Mouse (Mus musculus) hindbrain, embryonic 14.5 days (tissue): ENCODE data around the gene Slc4a2. TPM values are rescaled to one million over a fixed set of nuclear protein-coding genes. Genes with fewer than 3 reads are reported as not detected.

Experiments
- ATAC-seq: fragments of 200-750 bp; cut with Nextera tagmentation; 2 replicates; pipeline ENCODE4 v1.8.0; 2017; ENCODE audit warnings: moderate number of reproducible peaks, mild to moderate bottlenecking, moderate TSS enrichment, moderate library complexity; ENCODE audit not compliant: low FRiP score
- DNase-seq: peaks from one replicate; pipeline ENCODE4 v3.0.0-alpha.2; 2015; ENCODE audit warnings: low spot score
- H3K27ac ChIP-seq: fragments of 300-500 bp; sonication (generic); 2 replicates; pipeline ENCODE4 v1.5.1; 2014; ENCODE audit warnings: mild to moderate bottlenecking, moderate library complexity
- H3K27me3 ChIP-seq: fragments of 300-500 bp; sonication (generic); 2 replicates; pipeline ENCODE4 v1.6.1; 2014; ENCODE audit warnings: mild to moderate bottlenecking, low read length, mixed read lengths; ENCODE audit not compliant: control insufficient read depth, insufficient read depth
- H3K36me3 ChIP-seq: fragments of 300-500 bp; sonication (generic); replicated peaks from 2 replicates; pipeline ENCODE4 v1.6.1; 2014; ENCODE audit not compliant: control insufficient read depth, insufficient read depth
- H3K4me1 ChIP-seq: fragments of 300-500 bp; sonication (generic); replicated peaks from 2 replicates; pipeline ENCODE4 v1.6.1; 2014; ENCODE audit warnings: antibody characterized with exemption, low read length, mixed read lengths; ENCODE audit not compliant: control insufficient read depth, insufficient read depth
- H3K4me2 ChIP-seq: fragments of 300-500 bp; sonication (generic); replicated peaks from 2 replicates; pipeline ENCODE4 v1.6.1; 2014; ENCODE audit warnings: mild to moderate bottlenecking, moderate library complexity
- H3K4me3 ChIP-seq: fragments of 300-500 bp; sonication (generic); replicated peaks from 2 replicates; pipeline ENCODE4 v1.5.1; 2014; ENCODE audit warnings: mild to moderate bottlenecking, low read length
- H3K9ac ChIP-seq: fragments of 300-500 bp; sonication (generic); 2 replicates; pipeline ENCODE4 v1.6.1; 2014
- H3K9me3 ChIP-seq: fragments of 300-500 bp; sonication (generic); 2 replicates; pipeline ENCODE4 v1.6.1; 2016; ENCODE audit warnings: low read length; ENCODE audit not compliant: control insufficient read depth
- WGBS: fragments of 180-500 bp; shearing (Covaris S2); extraction: QIAGEN DNeasy Blood & Tissue Kit; methylation state at CpG from one replicate; pipeline ENCODE4 v1.1.7; 2014; 5-methylcytosine and 5-hydroxymethylcytosine counted together
- polyA plus RNA-seq: library from polyadenylated mRNA; unstranded; fragments of >200 nt; fragmentation: Nextera tagmentation; extraction: Ambion mirVana; gene quantifications from 2 replicates; pipeline ENCODE4 v1.2.1, GENCODE M21; 2014

Gene Slc4a2
- 21.1 and 23.6 TPM in 2 replicates for polyA plus RNA-seq

- peak within 1 kb of the TSS; percentile 49 for H3K4me3 ChIP-seq
- H3K36me3 ChIP-seq, result peaks cover 24% of the 10 kb centered on the region
- H3K4me1 ChIP-seq, result peaks cover 43% of the 10 kb centered on the region
- H3K9ac ChIP-seq, result peak within 1 kb of the TSS; percentile 88
- peak within 1 kb of the TSS; percentile 87 for H3K27ac ChIP-seq
- ATAC-seq (peak; percentile 94), DNase-seq (peak; percentile 98)
- peak within 1 kb of the TSS; percentile 77 for H3K4me2 ChIP-seq
- H3K27me3 ChIP-seq, result no peaks in the 10 kb centered on the region; the same call in 1 of the 2 replicates
- no peaks in the 10 kb centered on the region for H3K9me3 ChIP-seq
- under 1% methylated on average over 46 of the region's 46 CpGs for WGBS
Observed at GRCm38 (mm10) chr5:24423129-24424003, at the start of gene Slc4a2, which contains the start of gene Cdk5. Gene Slc4a2, plus strand, starts transcription at chr5:24423837. Gene Cdk5, minus strand, starts transcription at chr5:24423530.

GRCm38 (mm10) chr5:24374216-24374615 is 49.4 kb upstream of the Slc4a2 start:
- peak; percentile 40 for DNase-seq
- Histone ChIP-seq H3K4me1 (no peaks in the 10 kb centered on the region), H3K4me2 (no peak overlapping the region), H3K27ac (no peak overlapping the region), H3K9me3 (no peaks in the 10 kb centered on the region), H3K9ac (no peak overlapping the region), H3K36me3 (no peaks in the 10 kb centered on the region), H3K4me3 (no peak overlapping the region), H3K27me3 (no peaks in the 10 kb centered on the region)
- no peak for ATAC-seq
- WGBS, result 49% methylated on average over 6 of the region's 6 CpGs

GRCm38 (mm10) chr5:24374666-24375328 is 48.8 kb upstream of the Slc4a2 start:
- H3K36me3 ChIP-seq, result no peaks in the 10 kb centered on the region
- H3K27ac ChIP-seq, result no peak overlapping the region
- WGBS, result 86% methylated on average over 7 of the region's 7 CpGs
- no peak overlapping the region for H3K9ac ChIP-seq
- no peak for DNase-seq
- no peaks in the 10 kb centered on the region for H3K4me1 ChIP-seq
- no peaks in the 10 kb centered on the region for H3K27me3 ChIP-seq
- no peaks in the 10 kb centered on the region for H3K9me3 ChIP-seq
- no peak overlapping the region for H3K4me2 ChIP-seq
- no peak for ATAC-seq
- no peak overlapping the region for H3K4me3 ChIP-seq

- peaks cover 4% of the 10 kb centered on the region; the same call in 1 of the 2 replicates for H3K4me1 ChIP-seq
Observed at GRCm38 (mm10) chr5:24378700-24379099, 44.9 kb upstream of the Slc4a2 start.

GRCm38 (mm10) chr5:24379501-24379900 is 44.1 kb upstream of the Slc4a2 start:
- H3K9me3 ChIP-seq, result no peaks in the 10 kb centered on the region
- H3K4me3 ChIP-seq, result no peak overlapping the region
- H3K36me3 ChIP-seq, result no peaks in the 10 kb centered on the region
- ATAC-seq (no peak), DNase-seq (no peak)
- 80% methylated on average over 4 of the region's 4 CpGs for WGBS
- H3K27ac ChIP-seq, result no peak overlapping the region
- H3K9ac ChIP-seq, result no peak overlapping the region
- H3K27me3 ChIP-seq, result no peaks in the 10 kb centered on the region
- H3K4me2 ChIP-seq, result no peak overlapping the region
- peaks cover 4% of the 10 kb centered on the region; the same call in 1 of the 2 replicates for H3K4me1 ChIP-seq

More at GRCm38 (mm10) chr5:24378700-24379099, 44.9 kb upstream of the Slc4a2 start:
- DNase-seq, result no peak
- ATAC-seq, result no peak
- Histone ChIP-seq H3K4me3 (no peak overlapping the region), H3K9me3 (no peaks in the 10 kb centered on the region), H3K4me2 (no peak overlapping the region), H3K27me3 (no peaks in the 10 kb centered on the region), H3K36me3 (no peaks in the 10 kb centered on the region), H3K9ac (no peak overlapping the region), H3K27ac (no peak overlapping the region)
- 87% methylated on average over 2 of the region's 2 CpGs for WGBS

- ATAC-seq (no peak), DNase-seq (no peak)
- Histone ChIP-seq H3K9me3 (no peaks in the 10 kb centered on the region), H3K36me3 (no peaks in the 10 kb centered on the region), H3K27me3 (no peaks in the 10 kb centered on the region), H3K4me1 (peaks cover 4% of the 10 kb centered on the region; the same call in 1 of the 2 replicates), H3K9ac (no peak overlapping the region), H3K4me2 (no peak overlapping the region), H3K4me3 (no peak overlapping the region), H3K27ac (no peak overlapping the region)
- 91% methylated on average over 4 of the region's 4 CpGs for WGBS
Observed at GRCm38 (mm10) chr5:24380499-24380898, 43.1 kb upstream of the Slc4a2 start.

- DNase-seq (no peak), ATAC-seq (no peak)
- peaks cover 8% of the 10 kb centered on the region; the same call in 1 of the 2 replicates for H3K27me3 ChIP-seq
- no peaks in the 10 kb centered on the region for H3K9me3 ChIP-seq
- no peak overlapping the region for H3K4me3 ChIP-seq
- H3K36me3 ChIP-seq, result no peaks in the 10 kb centered on the region
- H3K4me2 ChIP-seq, result no peak overlapping the region
- 76% methylated on average over 6 of the region's 6 CpGs for WGBS
- peaks cover 4% of the 10 kb centered on the region; the same call in 1 of the 2 replicates for H3K4me1 ChIP-seq
- no peak overlapping the region for H3K9ac ChIP-seq
- H3K27ac ChIP-seq, result no peak overlapping the region
Observed at GRCm38 (mm10) chr5:24381486-24381885, 42.2 kb upstream of the Slc4a2 start.

- H3K36me3 ChIP-seq, result no peaks in the 10 kb centered on the region
- no peaks in the 10 kb centered on the region for H3K9me3 ChIP-seq
- 62% methylated on average over 2 of the region's 2 CpGs for WGBS
- peaks cover 11% of the 10 kb centered on the region; the same call in 1 of the 2 replicates for H3K27me3 ChIP-seq
- ATAC-seq, result no peak
- no peak overlapping the region for H3K9ac ChIP-seq
- H3K27ac ChIP-seq, result no peak overlapping the region
- peaks cover 6% of the 10 kb centered on the region; the same call in 1 of the 2 replicates for H3K4me1 ChIP-seq
- no peak overlapping the region for H3K4me2 ChIP-seq
- no peak overlapping the region for H3K4me3 ChIP-seq
- no peak for DNase-seq
Observed at GRCm38 (mm10) chr5:24381988-24382387, 41.6 kb upstream of the Slc4a2 start.
